Mouse (Mus musculus) fat pad, adult 2 months (tissue): ENCODE results near the gene Ninj2.

Experiments
- DNase-seq: peaks from one replicate; pipeline ENCODE4 v3.0.0-alpha.2; 2011; ENCODE audit warnings: low read depth, low spot score; ENCODE audit errors: extremely low read depth

Ninj2 gene

DNA sequence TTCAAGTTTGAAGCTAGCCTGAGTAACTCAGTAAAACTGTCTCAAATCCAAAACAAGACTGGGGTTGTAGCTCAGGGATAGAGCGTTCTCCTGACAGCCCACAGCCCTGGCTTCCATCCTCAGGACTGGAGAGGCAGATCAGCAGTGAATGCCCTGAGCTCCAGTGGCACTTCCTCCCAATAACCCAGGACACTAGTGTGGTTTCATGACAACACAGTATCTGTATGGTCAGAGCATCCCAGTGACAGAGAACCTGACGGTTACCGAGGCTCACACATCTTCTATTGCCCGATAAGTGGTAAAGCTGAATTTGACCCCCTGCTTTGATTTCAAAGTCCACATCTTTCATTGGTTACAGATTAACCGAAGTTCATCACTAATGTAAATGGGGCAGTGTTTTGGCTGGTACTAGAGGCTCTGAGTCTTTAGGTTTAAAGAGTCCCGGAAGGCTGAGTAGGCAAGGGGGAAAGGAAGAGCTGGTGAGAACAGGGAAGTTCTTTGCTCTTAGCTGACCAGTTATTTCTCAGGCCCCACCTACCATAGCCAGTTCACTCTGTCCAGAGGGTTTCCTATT is 81.0 kb downstream of the Ninj2 start:
- no peak for DNase-seq

DNA sequence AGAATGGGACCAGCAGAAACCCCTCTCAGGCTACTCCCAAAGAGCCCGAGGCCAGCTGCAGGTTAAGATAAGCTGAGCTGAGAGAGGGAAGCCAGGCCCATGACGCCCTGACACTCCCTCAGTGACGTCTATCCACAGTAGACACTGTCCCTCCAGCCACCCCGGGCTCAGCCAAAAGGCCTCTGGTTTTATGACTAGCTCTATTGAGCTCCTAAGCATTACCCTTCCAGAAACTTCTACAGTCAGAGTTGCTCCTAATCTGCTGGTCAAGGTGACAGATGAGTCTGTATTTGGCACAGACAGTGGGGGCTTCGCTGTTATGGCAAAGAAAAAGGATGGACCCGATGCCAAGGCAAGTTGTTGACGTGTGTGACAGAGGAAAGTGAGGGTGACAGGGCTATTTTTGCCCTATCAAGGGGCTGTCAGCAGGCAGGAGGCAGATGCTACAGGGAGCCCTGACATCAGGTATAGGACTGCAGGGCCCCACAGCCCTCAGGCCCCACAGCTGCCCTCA is 81.5 kb downstream of the Ninj2 start:
- DNase-seq = no peak

DNA sequence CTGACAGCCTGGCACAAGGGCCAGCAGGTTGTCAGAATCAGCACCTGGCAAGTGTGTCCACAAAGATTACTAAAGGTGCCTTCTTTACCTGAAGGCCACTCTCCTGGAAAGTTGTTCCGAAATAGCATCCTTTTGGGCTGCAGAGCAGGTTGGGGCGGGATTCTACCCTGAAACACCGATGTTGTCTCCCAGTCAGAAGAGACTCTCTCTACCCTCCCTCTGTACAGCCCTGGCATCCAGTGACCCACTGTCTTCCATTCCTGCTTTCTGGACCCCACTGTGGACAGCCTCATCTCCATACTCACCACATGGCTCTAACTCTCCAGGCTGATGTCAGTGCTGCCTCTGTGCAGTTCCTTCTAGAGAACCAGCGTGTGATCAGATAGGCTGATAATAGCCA is 82.5 kb downstream of the Ninj2 start:
- DNase-seq = no peak

DNA sequence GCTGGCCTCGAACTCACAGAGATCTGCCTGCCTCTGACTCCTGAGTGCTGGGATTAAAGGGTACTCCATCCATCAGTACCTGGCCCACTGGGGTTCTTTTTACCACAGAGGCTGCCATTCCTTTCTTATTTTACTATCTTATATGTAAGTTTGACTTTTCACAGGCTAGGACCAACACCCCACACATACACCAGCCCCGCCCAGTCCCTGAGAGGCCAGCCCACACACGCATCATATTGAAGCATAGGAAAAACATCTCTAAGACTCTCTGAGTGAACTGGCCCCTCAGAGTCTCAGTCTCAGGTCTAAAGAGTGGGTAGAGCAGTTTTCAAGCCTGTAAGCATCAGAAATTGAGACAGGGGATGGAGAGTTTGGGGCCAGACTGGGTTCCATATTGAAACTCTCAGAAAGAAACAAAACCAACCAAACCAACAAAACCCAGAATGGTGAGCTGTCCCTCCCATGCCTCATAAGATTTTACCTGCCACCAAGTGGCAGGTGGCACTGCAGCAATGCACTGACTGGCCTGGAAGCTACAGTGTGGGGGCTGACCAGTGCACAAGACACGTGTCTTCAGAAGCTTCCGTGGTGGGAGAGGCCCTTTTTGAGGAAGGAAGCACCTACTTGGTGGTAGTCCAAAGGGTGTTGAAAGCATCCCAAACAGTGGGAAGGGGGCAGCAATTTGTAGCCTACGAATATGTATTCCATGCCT is 86.0 kb downstream of the Ninj2 start:
- DNase-seq = no peak

DNA sequence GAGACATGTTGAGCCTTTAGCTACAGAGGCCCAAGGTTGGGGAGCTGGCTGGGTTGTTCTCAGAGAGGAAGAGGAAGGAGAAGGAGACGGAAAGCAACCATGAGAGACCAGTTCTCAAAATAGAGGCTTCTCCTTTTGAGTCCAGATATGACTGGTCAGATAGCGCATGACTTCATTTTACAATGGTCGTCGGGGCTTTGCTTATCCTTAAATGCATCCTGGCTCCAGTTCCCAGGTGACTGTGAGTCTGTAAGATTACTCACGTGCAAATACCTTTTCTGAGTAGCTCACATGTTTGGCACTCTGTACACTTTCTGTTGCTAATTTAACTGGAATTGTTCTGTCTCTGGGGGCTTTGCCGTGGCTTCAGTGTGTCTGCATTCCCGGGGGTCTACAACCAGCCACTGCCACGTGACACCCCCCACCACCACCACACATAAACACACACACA is 86.6 kb downstream of the Ninj2 start:
- DNase-seq = no peak

DNA sequence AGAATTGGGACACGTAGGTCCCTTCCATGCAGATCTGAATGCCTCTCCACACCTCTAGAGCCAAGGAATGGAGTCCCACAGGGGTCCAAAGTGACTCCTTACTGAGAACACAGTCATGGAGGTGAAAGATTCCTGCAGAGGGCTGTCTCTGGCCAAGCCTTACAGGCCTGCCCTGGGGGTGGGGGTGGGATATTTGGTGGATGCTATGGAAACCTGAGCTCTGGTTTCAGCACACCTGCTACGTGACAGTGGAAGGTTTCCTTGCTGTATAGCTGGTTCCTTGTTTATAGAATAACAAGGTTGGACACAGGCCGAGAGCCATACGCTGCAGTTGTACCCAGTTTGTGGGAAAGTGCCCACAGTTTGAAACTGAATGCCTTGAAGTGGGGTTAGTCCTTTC is 87.3 kb downstream of the Ninj2 start:
- DNase-seq = no peak

DNA sequence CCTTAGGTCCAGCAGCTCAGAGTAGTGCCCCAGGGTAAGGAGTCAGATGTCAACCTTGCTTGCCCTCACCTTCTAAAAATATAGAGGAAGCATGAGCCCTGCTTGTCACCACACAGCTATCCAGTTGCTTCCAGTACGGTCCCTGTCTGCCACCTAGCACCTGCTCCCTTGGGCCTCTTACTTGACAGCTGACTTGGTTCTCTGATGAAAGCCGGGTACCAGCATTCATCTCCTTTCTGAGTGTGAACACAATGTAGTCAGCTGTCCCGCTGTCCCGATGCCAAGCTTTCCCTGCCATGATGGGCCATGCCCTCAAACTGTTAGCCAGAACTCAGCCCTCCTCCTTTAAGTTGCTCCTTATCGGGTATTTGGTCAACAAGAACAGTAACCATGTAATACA is 89.0 kb downstream of the Ninj2 start:
- DNase-seq = no peak

DNA sequence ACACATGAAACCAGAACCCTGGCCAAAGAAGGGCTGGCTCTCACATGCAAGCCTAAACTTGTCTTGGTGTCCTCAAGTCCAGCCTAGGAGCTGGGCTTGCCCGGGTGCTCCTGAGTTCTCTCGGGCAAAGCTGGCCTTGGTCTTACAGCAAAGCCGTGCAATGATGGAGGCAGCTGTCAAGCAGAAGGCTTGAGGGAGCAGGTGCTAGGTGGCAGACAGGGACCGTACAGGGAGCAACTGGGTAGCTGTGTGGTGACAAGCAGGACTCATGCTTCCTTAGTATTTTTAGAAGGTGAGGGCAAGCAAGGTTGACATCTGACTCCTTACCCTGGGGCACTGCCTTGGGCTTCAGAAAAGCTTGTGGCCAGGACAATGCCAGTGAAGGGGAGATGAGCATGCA is 90.6 kb downstream of the Ninj2 start:
- no peak for DNase-seq

DNA sequence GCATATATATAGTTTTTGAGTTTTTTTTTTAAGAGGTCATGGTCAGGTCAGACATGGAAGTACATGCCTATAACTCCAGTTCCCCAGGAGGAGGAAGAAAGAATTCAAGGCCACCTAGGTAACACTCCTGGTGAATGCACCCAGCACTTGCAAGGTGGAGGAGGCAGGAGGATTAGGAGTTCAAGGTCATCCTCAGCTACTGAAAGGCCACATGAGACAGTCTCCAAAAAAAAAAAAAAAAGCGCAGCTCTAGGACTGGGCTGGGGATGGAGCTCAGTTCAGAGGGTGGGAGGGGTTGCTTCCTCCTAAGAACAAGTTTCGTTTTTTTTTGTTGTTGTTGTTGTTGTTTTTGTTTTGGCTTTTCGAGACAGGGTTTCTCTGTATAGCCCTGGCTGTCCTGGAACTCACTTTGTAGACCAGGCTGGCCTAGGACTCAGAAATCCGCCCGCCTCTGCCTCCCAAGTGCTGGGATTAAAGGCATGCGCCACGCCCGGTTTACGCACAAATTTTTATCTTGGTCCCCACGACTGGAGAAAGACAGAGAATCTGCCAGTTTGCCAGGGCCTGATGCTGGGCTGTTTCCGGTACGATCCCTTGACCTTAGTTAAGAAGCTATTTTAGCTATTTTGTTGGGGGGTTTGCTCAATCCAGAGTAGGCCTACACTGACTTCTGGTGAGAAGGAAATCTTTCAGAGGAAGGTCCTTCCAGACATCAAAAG is 92.0 kb downstream of the Ninj2 start:
- DNase-seq = no peak

DNA sequence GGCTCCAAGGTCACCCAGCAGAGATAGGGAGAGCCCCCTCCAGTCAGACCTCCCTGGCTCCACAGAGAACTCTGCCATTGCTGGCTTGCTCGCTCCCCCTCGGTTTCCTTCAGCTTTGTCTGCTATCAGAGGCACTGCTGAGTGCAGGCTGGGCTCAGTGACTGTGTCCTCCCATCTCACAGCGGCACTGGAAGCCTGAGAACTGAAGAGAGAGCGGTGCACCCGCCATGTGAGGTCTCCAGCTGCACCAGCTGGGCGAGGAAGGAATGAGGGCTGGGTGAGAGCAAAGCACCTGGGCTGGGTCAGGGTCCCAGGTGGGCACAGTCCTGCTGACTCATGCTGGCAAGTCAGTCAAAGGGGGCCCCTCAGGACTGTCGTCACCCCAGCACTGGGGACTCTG is 92.6 kb downstream of the Ninj2 start:
- DNase-seq = no peak

DNA sequence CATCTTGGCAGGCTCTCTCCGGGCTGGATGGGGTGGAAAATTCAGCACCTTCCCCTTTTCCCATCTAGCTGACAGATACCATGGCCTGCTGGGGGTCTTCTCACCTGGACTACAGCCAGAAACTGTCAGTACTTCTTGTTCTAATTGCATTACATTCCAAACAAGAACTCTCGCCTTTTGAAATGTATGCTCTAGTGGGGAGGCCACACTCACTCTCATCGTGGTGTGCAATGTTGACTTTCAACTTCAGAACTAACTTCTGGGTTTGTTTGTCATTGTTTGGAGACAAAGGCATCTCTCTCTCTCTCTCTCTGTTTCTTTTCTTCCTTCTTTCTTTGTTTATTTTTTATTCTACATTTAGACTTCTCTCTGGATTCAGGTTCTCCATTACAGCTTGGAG is 93.4 kb downstream of the Ninj2 start:
- no peak for DNase-seq

DNA sequence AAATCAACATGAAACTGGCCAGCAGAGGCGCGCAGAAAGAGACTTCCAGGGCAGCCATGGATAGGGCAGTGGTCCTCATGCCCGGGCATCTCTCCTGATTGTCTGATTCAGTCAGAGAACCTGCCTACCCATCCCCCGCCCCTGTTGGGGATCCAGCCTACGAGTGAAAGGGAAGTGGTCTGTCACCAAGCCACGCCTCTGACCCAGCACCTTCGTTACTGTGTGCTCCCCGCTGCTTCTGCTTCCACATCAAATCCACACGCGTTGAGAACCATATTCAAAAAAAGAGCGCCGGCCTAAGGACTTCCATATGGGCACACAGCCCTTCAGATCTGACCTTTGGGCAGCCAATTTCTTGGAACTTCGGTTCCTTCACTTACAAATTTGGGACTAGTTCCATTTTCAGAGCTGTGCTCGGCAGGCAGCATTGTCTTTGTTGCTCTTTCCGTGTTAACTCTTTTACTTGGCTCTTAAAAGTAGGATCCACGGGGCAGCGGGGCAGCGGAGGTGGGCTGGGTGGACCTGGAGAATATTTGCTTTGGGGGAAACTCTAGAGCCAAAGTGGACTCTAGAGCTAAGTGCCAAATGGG is 94.5 kb downstream of the Ninj2 start:
- no peak for DNase-seq

DNA sequence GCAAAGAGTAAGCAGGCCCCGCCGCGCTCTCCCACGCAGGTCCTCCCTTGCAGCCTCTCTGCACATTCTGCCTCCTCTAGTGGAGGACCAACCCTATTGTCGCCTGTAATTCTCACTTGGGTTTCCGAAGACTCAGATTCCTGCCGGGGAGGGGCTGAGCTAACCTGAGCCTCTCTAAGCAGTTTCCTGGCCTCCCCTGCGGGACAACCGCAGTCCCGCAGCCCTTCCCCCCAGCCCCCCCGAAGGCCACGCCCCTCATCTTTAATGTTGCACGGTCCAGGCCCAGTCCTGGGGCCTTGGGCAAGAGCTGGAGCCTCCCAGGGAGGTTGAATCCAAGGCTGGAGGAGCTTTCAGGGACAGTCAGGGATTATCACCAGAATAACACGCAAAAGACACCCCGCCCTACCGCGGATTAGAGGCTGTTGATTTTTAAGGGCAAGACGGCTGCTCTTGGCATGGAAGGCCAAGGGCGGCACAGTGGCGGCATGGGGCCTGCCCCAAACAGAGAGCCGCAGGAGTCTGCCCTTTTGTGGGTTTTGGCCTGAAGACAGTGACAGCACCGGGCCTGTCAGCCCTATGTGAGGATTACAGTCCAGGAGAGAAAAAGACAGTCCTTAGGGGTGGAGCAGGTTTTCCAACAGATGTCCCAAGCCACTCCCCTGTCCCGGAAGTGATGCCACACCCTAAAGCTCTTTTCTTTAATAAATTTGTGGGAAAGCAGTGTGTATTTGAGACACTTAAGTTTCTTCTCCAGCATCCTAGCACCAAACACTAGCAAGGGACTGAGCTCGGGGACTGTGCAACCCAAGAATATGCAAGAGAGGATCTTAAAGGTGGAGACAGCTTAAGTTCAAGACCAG is 95.5 kb downstream of the Ninj2 start:
- no peak for DNase-seq

DNA sequence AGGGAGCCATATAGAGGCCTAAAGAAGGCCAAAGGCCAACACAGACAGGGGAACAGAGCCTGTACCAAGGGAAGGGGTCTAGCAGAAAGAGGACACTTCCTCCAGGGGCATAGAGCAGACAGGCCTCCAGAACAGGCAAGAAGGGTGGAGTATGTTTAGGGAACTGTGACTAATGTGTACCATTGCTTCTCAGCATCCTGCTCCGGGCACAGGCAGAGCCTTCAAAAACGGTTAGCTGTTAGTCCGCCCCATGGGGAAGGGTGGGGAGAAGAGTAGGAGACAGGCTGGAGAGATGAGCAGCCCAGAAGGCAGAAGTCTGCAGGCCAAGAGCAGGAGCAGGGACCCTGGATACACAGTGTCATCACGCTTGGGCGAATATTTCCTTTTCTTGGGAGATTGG is 96.1 kb downstream of the Ninj2 start:
- DNase-seq = no peak

DNA sequence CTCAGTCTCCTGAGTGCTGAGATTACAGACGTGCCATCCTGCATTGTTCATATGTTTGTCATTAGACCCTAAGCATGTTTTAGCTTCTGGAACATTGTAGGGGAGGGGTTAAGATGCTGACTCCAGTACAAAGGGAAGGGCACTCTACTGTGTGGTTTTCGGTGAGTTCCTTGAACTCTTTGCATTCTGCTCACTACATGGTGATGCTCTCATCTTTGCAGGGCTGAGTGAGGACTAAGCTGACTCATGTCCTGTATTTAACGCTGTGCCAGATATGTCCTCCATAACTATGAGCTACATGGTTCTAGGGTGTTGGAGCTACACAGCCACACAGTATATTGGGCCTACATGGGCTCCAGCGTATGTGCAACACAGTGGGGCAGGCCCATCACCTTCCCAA is 97.2 kb downstream of the Ninj2 start:
- no peak for DNase-seq

DNA sequence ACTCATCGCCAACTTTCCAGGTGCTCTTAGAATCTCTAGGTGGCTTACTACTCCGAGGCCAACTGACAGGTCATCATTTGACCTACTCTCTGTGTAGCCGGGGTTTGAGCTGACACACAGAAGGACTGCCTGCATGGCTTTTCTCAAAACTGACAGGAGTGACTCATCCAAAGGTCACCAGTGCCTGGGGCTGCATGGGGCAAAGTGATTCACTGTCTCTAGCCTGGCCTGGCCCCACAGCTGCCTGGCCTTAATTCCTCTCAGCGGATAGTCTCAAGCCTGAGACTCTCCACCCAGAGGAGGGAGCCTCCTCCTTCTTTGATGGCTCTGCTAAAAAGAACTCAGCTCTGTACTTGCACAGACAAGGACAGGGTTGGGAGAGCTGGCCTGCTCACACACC is 97.8 kb downstream of the Ninj2 start:
- no peak for DNase-seq

DNA sequence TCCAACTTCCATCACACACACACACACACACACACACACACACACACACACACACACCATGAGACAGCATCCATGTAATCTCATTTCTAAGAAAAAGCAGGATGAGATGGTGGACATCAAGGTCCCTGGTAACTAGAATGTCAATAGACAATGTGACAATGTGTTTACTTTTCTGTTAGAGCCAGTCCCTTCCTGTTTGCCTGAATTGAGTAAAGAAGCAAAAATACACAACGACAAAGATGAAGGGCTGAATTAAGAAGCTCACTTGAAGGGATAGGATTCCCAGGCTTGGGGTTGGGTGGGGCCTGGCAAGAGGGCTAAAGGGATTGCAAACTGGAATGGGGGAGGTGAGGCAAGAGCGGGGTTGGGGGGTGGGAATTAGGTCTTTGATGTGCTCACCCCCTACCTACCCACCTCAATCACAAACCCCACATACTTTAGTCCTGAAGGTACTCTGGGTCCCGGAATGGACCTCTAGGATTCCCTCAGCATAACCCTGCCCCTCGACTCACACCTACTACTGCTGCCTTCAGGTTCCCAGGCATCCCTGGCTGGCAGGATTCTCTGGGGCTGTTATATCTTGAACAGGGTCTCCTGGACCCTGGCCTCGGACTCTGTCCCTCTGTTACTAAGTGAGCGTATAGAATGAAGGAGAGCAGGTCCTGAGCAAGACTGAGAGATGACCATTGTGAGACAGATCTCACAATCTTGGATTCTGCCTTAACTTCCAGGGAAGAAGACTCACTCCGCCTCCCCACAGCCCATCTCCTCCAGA is 98.4 kb downstream of the Ninj2 start:
- no peak for DNase-seq

DNA sequence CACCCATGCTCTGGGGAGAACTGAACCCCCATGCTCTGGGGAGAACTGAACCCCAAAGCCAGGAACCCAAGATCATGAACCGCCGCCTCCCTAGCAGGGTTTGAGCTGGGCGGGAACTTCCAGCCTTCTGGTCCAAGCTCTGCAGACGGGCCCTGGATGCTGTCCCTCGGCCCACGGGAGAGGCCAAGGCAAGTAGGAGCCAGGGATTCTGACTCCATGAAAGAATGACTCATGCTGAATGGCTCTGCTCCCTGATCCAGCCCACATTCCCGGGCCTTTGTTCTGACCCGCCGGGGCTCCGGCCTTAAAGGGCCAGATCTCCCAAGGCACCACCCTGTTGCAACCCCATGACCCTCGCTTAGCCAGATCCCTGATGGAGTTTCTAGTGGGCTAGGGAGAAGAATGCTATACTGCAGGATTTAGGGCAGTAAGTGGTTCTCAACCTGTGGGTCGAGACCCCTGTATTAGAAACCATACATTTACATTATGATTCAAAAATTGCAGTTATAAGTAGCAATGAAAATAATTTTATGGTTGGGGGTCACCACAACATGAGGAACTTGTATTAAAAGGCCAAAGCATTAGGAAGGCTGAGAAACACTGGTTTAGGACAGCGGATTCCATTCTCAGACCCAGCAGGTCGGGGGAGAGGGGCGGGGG is 99.2 kb downstream of the Ninj2 start:
- DNase-seq = no peak

DNA sequence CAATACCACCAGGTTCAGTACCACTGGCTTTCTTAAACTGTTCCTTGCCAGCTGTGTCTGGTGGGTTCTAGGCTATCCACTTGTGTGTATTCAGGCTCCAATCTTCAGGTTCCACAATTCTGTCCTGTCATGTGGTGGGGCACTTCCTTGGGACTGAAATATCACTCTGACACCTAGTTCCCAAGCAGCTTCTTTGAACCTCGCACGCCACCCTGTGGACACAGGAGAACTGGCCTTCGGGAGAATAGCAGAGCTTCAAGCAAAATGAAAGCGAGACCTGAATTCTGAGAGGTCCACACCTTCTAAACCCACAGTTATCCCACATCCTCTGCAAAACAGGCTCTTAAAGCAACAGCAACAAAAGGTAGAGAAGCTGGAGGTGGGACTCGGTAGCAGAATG is 100.0 kb downstream of the Ninj2 start:
- no peak for DNase-seq

DNA sequence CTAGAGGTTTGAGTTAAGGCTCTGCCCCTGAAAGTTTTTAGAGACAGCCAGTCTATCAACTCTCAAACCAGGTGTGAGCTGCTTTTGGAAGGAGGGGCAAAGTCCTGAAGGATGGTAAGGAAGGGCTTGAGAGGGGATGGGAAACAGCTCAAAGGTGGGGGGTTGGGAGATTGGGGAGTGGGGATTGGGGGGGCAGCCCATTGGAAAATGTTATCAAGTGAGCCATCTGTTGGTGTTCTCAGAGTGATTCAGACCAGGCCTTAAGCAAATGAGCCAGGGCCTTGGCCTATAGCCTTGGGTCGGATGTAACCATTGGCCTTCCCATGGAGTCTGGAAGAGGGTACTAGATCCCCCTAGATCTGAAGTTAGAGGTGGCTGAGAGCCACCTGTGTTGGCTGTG is 100.6 kb downstream of the Ninj2 start:
- no peak for DNase-seq
